Mouse (Mus musculus) hindbrain, embryonic 10.5 days (tissue): ENCODE results near the gene Lce1m. TPM values are rescaled to one million over a fixed set of nuclear protein-coding genes. Genes with fewer than 3 reads are reported as not detected.

Experiments used
- DNase-seq: peaks from one replicate; pipeline ENCODE4 v3.0.0-alpha.2; 2017; ENCODE audit warnings: low spot score
- H3K27ac ChIP-seq: fragments of 300-500 bp; sonication (generic); 2 replicates; pipeline ENCODE4 v1.5.1; 2016; ENCODE audit warnings: mild to moderate bottlenecking, moderate library complexity
- H3K27me3 ChIP-seq: fragments of 300-500 bp; sonication (generic); 2 replicates; pipeline ENCODE4 v1.6.1; 2016; ENCODE audit warnings: mild to moderate bottlenecking; ENCODE audit not compliant: poor library complexity, insufficient read depth, severe bottlenecking
- H3K36me3 ChIP-seq: fragments of 300-500 bp; sonication (generic); 2 replicates; pipeline ENCODE4 v1.6.1; 2016; ENCODE audit warnings: mild to moderate bottlenecking, moderate library complexity
- H3K4me1 ChIP-seq: fragments of 300-500 bp; sonication (generic); replicated peaks from 2 replicates; pipeline ENCODE4 v1.6.1; 2016; ENCODE audit warnings: mild to moderate bottlenecking
- H3K4me3 ChIP-seq: fragments of 300-500 bp; sonication (generic); 2 replicates; pipeline ENCODE4 v1.5.1; 2016; ENCODE audit warnings: mild to moderate bottlenecking, moderate library complexity
- H3K9me3 ChIP-seq: fragments of 300-500 bp; sonication (generic); 2 replicates; pipeline ENCODE4 v1.6.1; 2016; ENCODE audit warnings: mild to moderate bottlenecking, moderate library complexity
- WGBS: fragments of 180-500 bp; shearing (Covaris S2); methylation state at CpG from one replicate; pipeline ENCODE4 v1.1.7; 2016; 5-methylcytosine and 5-hydroxymethylcytosine counted together
- polyA plus RNA-seq: library from polyadenylated mRNA; unstranded; fragments of >200 nt; fragmentation: Nextera tagmentation; extraction: Ambion mirVana; gene quantifications from 2 replicates; pipeline ENCODE4 v1.2.1, GENCODE M21; 2016

Lce1m gene
- polyA plus RNA-seq, 1 experiment from 2014 or later = not detected

DNA sequence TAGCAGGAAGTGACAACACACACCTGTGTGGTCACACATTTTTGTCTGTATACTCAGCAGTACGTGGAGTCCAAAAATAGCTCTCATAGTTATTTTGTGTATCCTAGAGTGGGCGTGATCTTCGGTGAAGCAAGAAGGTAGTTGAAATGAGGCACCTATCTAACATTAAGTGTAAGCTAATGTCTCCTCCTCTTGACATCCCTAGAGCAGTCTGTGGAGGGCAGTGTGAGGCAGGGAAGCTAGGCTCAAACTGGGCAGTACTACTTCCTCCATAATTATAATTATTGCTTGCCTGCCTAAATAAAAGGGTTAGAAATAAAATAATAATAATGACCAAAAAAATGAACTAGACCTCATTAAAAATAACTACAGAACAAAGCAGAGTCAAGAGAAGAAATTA is 18.2 kb downstream of the Lce1m start:
- 84% methylated on average over 3 of the region's 3 CpGs for WGBS
- H3K36me3 ChIP-seq = no peaks in the 10 kb centered on the region
- DNase-seq = no peak
- no peaks in the 10 kb centered on the region for H3K4me1 ChIP-seq
- H3K27ac ChIP-seq = no peak overlapping the region
- no peak overlapping the region for H3K4me3 ChIP-seq
- no peaks in the 10 kb centered on the region for H3K27me3 ChIP-seq
- H3K9me3 ChIP-seq = no peaks in the 10 kb centered on the region

DNA sequence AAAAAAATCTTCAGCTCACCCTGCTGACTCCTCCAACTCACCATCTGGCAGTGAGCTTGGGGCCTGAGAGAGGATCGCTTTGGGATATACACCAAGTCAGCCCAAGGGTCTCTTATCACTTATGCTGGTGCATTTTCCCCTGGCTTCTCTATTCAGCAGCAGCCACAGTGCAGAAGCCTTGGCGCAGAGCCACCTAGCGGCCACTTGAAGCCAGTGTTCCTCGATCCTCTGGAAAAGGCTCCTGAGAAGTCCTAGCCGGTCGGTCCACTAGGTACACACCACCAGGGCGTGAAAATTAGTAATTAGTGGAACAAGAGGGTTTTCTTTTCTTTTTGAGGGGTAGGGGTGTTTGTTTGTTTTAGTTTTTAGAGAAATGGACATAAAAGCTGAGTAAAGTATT is 20.2 kb downstream of the Lce1m start:
- Histone ChIP-seq H3K4me1 (no peaks in the 10 kb centered on the region), H3K27ac (no peak overlapping the region), H3K36me3 (no peaks in the 10 kb centered on the region), H3K9me3 (no peaks in the 10 kb centered on the region), H3K27me3 (no peaks in the 10 kb centered on the region), H3K4me3 (no peak overlapping the region)
- DNase-seq = peak; percentile 71
- 6% methylated on average over 7 of the region's 7 CpGs for WGBS

DNA sequence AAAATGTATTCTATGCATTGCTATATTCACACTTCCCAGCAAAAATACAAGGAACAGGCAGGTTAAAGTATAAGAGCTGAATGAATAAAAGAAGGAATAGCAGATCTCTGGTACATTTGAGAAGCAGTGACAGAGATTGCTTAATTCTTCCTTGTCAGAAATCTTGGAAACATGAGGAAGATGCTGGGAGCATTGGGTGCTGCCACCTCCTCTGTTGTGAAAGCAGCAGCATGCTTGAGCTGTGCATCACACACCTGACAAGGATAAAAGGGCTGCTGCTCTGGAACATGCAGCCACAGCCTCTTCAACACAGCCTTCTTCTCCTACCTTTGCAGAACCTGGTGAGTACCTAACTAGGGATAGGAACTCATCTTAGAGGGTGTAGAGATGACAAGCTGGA is 26.9 kb downstream of the Lce1m start, which contains the start of gene Lce3f:
TSS of gene Lce3f (plus strand) at position 301 of the 400 bp plus-strand sequence.
- Histone ChIP-seq H3K4me3 (no peak within 1 kb of the TSS), H3K4me1 (no peaks in the 10 kb centered on the region), H3K27ac (no peak within 1 kb of the TSS), H3K36me3 (no peaks in the 10 kb centered on the region), H3K9me3 (no peaks in the 10 kb centered on the region), H3K27me3 (no peaks in the 10 kb centered on the region)
- no peak for DNase-seq

DNA sequence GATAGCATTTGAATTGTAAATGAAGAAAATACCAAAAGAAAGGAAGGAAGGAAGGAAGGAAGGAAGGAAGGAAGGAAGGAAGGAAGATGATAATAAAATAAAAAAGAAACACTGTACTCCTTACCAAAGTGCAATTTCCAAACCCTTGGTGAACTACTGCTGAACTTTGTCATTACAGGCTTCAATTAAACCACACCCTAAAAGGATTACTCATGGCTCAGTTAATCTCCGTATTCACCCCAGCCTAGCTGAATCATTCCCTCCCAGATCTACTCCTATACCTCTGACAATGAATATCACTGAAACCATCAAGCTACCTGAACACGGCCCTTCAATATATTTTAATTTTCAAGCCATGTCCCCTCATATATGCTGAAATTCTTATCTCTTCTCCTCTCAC is 40.4 kb downstream of the Lce1m start:
- no peak for DNase-seq
- 85% methylated on average over 2 of the region's 2 CpGs for WGBS
- no peaks in the 10 kb centered on the region for H3K4me1 ChIP-seq
- no peak overlapping the region for H3K27ac ChIP-seq
- no peaks in the 10 kb centered on the region for H3K27me3 ChIP-seq
- no peak overlapping the region for H3K4me3 ChIP-seq
- no peaks in the 10 kb centered on the region for H3K36me3 ChIP-seq
- H3K9me3 ChIP-seq = no peaks in the 10 kb centered on the region

Other genes with a start within 250 kb of the Lce1m start
- not detected in 2 replicates for gene Lce1i, start 240.2 kb downstream of the Lce1m start, polyA plus RNA-seq
- gene Lce1j, start 228.5 kb downstream of the Lce1m start, polyA plus RNA-seq = not detected in 2 replicates
- not detected in 2 replicates for gene Lce1k, start 211.2 kb downstream of the Lce1m start, polyA plus RNA-seq
- not detected in 2 replicates for gene Kprp, start 191.8 kb downstream of the Lce1m start, polyA plus RNA-seq
- not detected in 2 replicates for gene Lce1l, start 167.8 kb downstream of the Lce1m start, polyA plus RNA-seq
- gene 2310050C09Rik, start 148.8 kb downstream of the Lce1m start, polyA plus RNA-seq = not detected in 2 replicates
- gene Lce3a, start 92.8 kb downstream of the Lce1m start, polyA plus RNA-seq = not detected in 2 replicates
- gene Lce3b, start 86.1 kb downstream of the Lce1m start, polyA plus RNA-seq = not detected in 2 replicates
- not detected in 2 replicates for gene Lce3c, start 74.6 kb downstream of the Lce1m start, polyA plus RNA-seq
- gene Lce3d, start 61.7 kb downstream of the Lce1m start, polyA plus RNA-seq = not detected in 2 replicates
- gene Lce3e, start 52.0 kb downstream of the Lce1m start, polyA plus RNA-seq = not detected in 2 replicates
- gene Lce3f, start 26.8 kb downstream of the Lce1m start, polyA plus RNA-seq = not detected in 2 replicates
- 0.24 and 0.60 TPM in 2 replicates for gene Crct1, start 3.4 kb downstream of the Lce1m start, polyA plus RNA-seq
- gene Gm4858, start 49.8 kb upstream of the Lce1m start, polyA plus RNA-seq = not detected in 2 replicates
- gene Crnn, start 125.7 kb upstream of the Lce1m start, polyA plus RNA-seq = not detected in 2 replicates
- gene Flg2, start 178.2 kb upstream of the Lce1m start, polyA plus RNA-seq = not detected in 2 replicates